Mouse (Mus musculus) limb, embryonic 15.5 days (tissue): Measurements from ENCODE around the gene Ankrd28. TPM values are rescaled to one million over a fixed set of nuclear protein-coding genes. Genes with fewer than 3 reads are reported as not detected.
"Not testable (repeated sequence)": the region's sequence is repeated elsewhere in the genome, so short reads cannot be mapped to it uniquely, and the experiment has no call there.

ENCODE experiments used
- ATAC-seq: fragments of 200-750 bp; cut with Nextera tagmentation; 2 replicates; pipeline ENCODE4 v1.8.0; 2017; ENCODE audit warnings: low read depth, moderate TSS enrichment; ENCODE audit not compliant: insufficient number of reproducible peaks, low FRiP score, low TSS enrichment
- H3K27ac ChIP-seq: fragments of 300-500 bp; sonication (generic); 2 replicates; pipeline ENCODE4 v1.5.1; 2015; ENCODE audit warnings: moderate library complexity, mild to moderate bottlenecking, inconsistent platforms
- H3K27me3 ChIP-seq: fragments of 300-500 bp; sonication (generic); 2 replicates; pipeline ENCODE4 v1.6.1; 2015; ENCODE audit warnings: inconsistent platforms
- H3K36me3 ChIP-seq: fragments of 300-500 bp; sonication (generic); 2 replicates; pipeline ENCODE4 v1.6.1; 2015; ENCODE audit warnings: inconsistent platforms
- H3K4me1 ChIP-seq: fragments of 300-500 bp; sonication (generic); 2 replicates; pipeline ENCODE4 v1.6.1; 2015; ENCODE audit warnings: inconsistent platforms
- H3K4me2 ChIP-seq: fragments of 300-500 bp; sonication (generic); 2 replicates; pipeline ENCODE4 v1.6.1; 2015; ENCODE audit warnings: mild to moderate bottlenecking, inconsistent platforms
- H3K4me3 ChIP-seq: fragments of 300-500 bp; sonication (generic); 2 replicates; pipeline ENCODE4 v1.5.1; 2015; ENCODE audit warnings: mild to moderate bottlenecking, inconsistent platforms
- H3K9ac ChIP-seq: fragments of 300-500 bp; sonication (generic); 2 replicates; pipeline ENCODE4 v1.6.1; 2015; ENCODE audit warnings: inconsistent platforms
- H3K9me3 ChIP-seq: fragments of 300-500 bp; sonication (generic); 2 replicates; pipeline ENCODE4 v1.6.1; 2016; ENCODE audit warnings: inconsistent platforms
- WGBS: fragments of 180-500 bp; shearing (Covaris S2); methylation state at CpG from one replicate; pipeline ENCODE4 v1.1.7; 2015; 5-methylcytosine and 5-hydroxymethylcytosine counted together
- polyA plus RNA-seq: library from polyadenylated mRNA; unstranded; fragments of >200 nt; fragmentation: Nextera tagmentation; extraction: Ambion mirVana; gene quantifications from 2 replicates; pipeline ENCODE4 v1.2.1, GENCODE M21; 2015

The Ankrd28 gene
- polyA plus RNA-seq, 1 experiment from 2014 or later, result 10.0 TPM

DNA sequence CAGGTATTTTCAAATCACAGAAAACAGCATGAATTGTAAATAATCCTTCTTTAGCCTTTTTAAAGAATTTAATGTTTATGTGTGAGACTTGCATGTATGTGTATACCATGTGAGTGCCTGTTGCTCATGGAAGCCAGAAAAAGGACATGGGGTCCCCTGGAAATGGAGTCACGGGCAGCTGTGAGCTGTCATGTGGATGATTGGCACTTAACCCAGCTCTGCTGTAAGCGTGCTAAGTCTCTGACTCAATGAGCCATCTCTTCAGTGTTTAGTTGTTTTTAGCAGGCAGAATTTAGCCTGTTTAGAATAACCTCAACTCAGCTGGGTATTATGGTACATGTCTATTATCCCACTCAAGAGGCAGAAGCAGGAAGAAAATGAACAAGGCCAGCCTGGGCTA lies 43.5 kb downstream of the Ankrd28 start:
- Histone ChIP-seq H3K9me3 (no peaks in the 10 kb centered on the region), H3K27me3 (no peaks in the 10 kb centered on the region), H3K27ac (0 out of 2 replicates have a peak overlapping the region, but pooled peaks have one; percentile 65), H3K4me3 (no peak overlapping the region), H3K36me3 (no peaks in the 10 kb centered on the region), H3K9ac (no peak overlapping the region), H3K4me1 (peaks cover 10% of the 10 kb centered on the region), H3K4me2 (no peak overlapping the region)
- no peak for ATAC-seq
- WGBS, result 46% methylated on average over 2 of the region's 2 CpGs

DNA sequence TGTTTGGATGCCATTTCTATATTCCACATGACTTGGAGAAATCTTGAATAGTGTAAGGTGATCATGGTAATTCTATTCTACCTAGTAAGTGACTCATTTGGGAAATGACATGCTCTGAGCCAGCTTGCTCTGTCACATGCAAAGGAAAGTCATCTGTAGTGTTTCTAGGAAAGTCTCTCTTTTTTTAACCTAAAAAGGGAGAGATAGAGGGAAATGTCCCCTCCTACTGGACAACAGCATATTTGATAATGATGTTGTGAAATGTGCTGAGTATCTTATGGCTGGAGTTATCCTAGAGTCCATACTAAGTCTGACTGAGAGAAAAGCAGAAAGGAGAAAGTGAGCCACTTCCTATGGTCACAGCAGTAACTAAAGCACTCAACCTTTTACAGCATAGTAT lies 44.8 kb downstream of the Ankrd28 start:
- Histone ChIP-seq H3K27me3 (no peaks in the 10 kb centered on the region), H3K9me3 (no peaks in the 10 kb centered on the region), H3K9ac (no peak overlapping the region), H3K4me1 (peaks cover 9% of the 10 kb centered on the region), H3K36me3 (no peaks in the 10 kb centered on the region), H3K4me3 (no peak overlapping the region), H3K4me2 (no peak overlapping the region), H3K27ac (no peak overlapping the region)
- ATAC-seq, result no peak

DNA sequence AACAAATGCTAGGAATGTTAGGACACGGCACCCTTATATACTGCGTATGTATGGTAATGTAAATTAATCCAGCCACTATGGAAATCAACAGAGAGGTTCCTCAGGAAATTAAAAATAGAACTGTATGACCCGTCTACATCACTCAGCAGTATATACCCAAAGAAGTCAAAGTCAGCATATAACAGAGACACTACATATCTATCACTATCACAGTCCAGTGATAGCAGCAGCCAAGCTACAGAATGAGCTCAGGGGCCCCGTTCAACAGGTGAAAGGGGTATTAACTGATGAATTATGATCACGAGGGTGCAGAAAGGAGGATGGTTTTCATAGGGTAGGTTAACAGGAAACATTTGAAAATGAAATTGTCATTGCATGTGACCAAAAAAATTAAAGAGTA lies 45.5 kb downstream of the Ankrd28 start:
- Histone ChIP-seq H3K9me3 (no peaks in the 10 kb centered on the region), H3K27ac (no peak overlapping the region), H3K4me3 (no peak overlapping the region), H3K27me3 (no peaks in the 10 kb centered on the region), H3K4me2 (no peak overlapping the region), H3K9ac (no peak overlapping the region), H3K4me1 (peaks cover 11% of the 10 kb centered on the region), H3K36me3 (no peaks in the 10 kb centered on the region)
- 89% methylated on average over 5 of the region's 5 CpGs for WGBS
- ATAC-seq, result no peak

- Histone ChIP-seq H3K36me3 (no peaks in the 10 kb centered on the region), H3K9me3 (no peaks in the 10 kb centered on the region), H3K4me1 (peaks cover 9% of the 10 kb centered on the region), H3K9ac (no peak overlapping the region), H3K27ac (peak overlapping the region; percentile 86), H3K27me3 (no peaks in the 10 kb centered on the region), H3K4me3 (peak overlapping the region; percentile 28), H3K4me2 (peak overlapping the region; percentile 42)
- WGBS, result 20% methylated on average over 11 of the region's 11 CpGs
- peak; percentile 75; the same call in 1 of the 2 replicates for ATAC-seq
These were observed 49.0 kb downstream of the Ankrd28 start for GRCm38 (mm10) chr14:31781309-31782049.

DNA sequence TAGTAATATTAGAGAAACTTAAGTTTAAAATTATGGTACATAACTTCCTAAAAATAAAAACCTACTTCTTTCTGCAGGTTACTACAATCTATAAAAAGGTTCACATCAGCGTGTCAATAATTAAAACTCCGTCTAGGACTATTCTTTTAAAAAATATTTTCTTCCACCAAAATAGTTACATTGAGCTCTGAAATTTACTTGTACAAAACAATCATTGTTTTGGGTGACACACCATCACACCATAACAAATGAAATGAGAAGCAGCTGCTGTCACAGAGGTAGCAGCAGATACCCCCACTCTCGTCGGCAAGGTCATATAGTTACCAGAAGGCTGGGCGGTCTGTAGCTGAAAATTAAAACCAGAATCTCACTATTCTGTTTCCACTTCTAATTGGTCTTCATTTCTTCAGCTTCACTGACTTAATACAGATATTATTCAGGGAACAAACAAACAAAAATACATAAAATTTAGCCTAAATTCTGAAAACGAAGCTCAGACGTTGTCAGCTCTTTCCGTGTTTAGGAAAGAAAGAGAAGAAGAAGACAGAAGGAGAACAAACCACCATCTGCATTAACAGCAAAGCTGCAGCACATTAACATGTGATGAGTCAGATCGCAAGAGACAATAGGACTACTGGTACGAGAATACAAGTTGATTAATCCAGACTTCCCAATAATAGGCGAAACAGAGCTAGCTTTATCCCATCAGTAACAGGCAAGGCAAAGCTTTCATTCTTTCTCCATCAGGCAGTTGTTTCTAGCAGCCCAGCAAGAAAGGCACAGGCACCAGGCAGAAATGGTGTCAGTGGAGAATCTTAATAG lies 49.8 kb downstream of the Ankrd28 start:
- H3K4me2 ChIP-seq, result peak overlapping the region; percentile 42
- no peak overlapping the region for H3K9ac ChIP-seq
- H3K4me1 ChIP-seq, result peaks cover 9% of the 10 kb centered on the region
- no peaks in the 10 kb centered on the region for H3K9me3 ChIP-seq
- H3K36me3 ChIP-seq, result no peaks in the 10 kb centered on the region
- WGBS, result 35% methylated on average over 11 of the region's 11 CpGs
- H3K4me3 ChIP-seq, result peak overlapping the region; percentile 28
- peak overlapping the region; percentile 86 for H3K27ac ChIP-seq
- ATAC-seq, result no peak
- no peaks in the 10 kb centered on the region for H3K27me3 ChIP-seq

- Histone ChIP-seq H3K27ac (no peak overlapping the region), H3K4me3 (no peak overlapping the region), H3K9me3 (no peaks in the 10 kb centered on the region), H3K36me3 (0 out of 2 replicates have a peak, but pooled peaks cover 4% of the 10 kb centered on the region), H3K4me1 (no peaks in the 10 kb centered on the region), H3K4me2 (no peak overlapping the region), H3K9ac (no peak overlapping the region), H3K27me3 (no peaks in the 10 kb centered on the region)
- 71% methylated on average over 4 of the region's 4 CpGs for WGBS
- no peak for ATAC-seq
These were observed 56.9 kb downstream of the Ankrd28 start for GRCm38 (mm10) chr14:31773518-31773917.

DNA sequence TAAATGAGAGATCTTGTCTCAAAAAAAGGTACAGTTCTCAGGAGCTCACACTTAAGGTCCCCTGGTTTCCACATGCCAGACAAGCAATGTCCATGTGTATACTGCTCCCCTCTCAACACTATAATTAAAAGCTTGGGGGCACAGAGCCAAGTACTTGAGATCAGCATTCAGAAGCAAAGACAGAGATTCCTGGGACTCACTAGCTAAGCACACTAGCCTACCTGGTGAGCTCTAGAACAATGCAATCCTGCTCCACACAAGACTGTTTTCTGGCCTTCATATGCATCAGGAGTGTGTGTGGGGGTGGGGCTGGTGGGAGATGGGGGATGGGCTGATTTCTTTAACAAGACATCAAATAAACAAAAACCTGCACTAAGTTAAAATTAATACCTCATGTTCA lies 58.2 kb downstream of the Ankrd28 start:
- ATAC-seq, result no peak
- no peak overlapping the region for H3K9ac ChIP-seq
- H3K27me3 ChIP-seq, result no peaks in the 10 kb centered on the region
- no peak overlapping the region for H3K4me2 ChIP-seq
- 0 out of 2 replicates have a peak, but pooled peaks cover 4% of the 10 kb centered on the region for H3K36me3 ChIP-seq
- no peaks in the 10 kb centered on the region for H3K9me3 ChIP-seq
- no peak overlapping the region for H3K4me3 ChIP-seq
- no peak overlapping the region for H3K27ac ChIP-seq
- no peaks in the 10 kb centered on the region; the same call in 1 of the 2 replicates for H3K4me1 ChIP-seq

- no peak for ATAC-seq
- Histone ChIP-seq H3K4me2 (no peak overlapping the region), H3K27ac (no peak overlapping the region), H3K27me3 (no peaks in the 10 kb centered on the region), H3K36me3 (0 out of 2 replicates have a peak, but pooled peaks cover 4% of the 10 kb centered on the region), H3K4me3 (no peak overlapping the region), H3K9me3 (no peaks in the 10 kb centered on the region), H3K9ac (no peak overlapping the region), H3K4me1 (no peaks in the 10 kb centered on the region; the same call in 1 of the 2 replicates)
- WGBS, result 71% methylated on average over 3 of the region's 3 CpGs
These were observed 61.9 kb downstream of the Ankrd28 start for GRCm38 (mm10) chr14:31768531-31768930.

GRCm38 (mm10) chr14:31764083-31764482 lies 66.4 kb downstream of the Ankrd28 start:
- Histone ChIP-seq H3K27ac (no peak overlapping the region), H3K4me3 (no peak overlapping the region), H3K36me3 (0 out of 2 replicates have a peak, but pooled peaks cover 3% of the 10 kb centered on the region), H3K4me1 (no peaks in the 10 kb centered on the region; the same call in 1 of the 2 replicates), H3K4me2 (no peak overlapping the region), H3K27me3 (no peaks in the 10 kb centered on the region), H3K9ac (no peak overlapping the region), H3K9me3 (no peaks in the 10 kb centered on the region)
- no peak for ATAC-seq
- WGBS, result 70% methylated on average over 2 of the region's 2 CpGs

DNA sequence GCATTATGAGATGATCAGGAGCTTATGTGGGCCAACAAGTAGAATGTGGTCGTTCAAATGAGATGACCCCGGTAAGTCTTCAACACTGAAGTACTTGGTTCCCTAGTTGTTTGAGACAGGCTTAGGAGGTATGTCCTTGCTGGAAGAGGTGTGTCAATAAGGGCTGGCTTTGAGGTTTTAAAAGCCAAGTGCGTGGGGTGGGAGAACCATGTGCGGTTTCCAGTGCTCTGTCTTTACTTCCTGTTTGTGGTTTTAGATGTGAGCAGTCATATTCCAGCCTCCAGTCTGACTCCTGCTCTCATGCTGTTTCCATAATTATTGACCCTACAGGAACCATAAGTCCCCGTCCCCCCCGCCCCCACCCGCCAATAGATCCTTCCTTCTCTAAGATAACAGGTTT lies 68.7 kb downstream of the Ankrd28 start:
- H3K27ac ChIP-seq, result no peak overlapping the region
- no peak overlapping the region for H3K4me2 ChIP-seq
- H3K4me1 ChIP-seq, result no peaks in the 10 kb centered on the region
- no peak overlapping the region for H3K4me3 ChIP-seq
- no peak overlapping the region for H3K9ac ChIP-seq
- ATAC-seq, result no peak
- WGBS, result 84% methylated on average over 7 of the region's 7 CpGs
- no peaks in the 10 kb centered on the region for H3K27me3 ChIP-seq
- no peaks in the 10 kb centered on the region for H3K9me3 ChIP-seq
- 0 out of 2 replicates have a peak, but pooled peaks cover 3% of the 10 kb centered on the region for H3K36me3 ChIP-seq

DNA sequence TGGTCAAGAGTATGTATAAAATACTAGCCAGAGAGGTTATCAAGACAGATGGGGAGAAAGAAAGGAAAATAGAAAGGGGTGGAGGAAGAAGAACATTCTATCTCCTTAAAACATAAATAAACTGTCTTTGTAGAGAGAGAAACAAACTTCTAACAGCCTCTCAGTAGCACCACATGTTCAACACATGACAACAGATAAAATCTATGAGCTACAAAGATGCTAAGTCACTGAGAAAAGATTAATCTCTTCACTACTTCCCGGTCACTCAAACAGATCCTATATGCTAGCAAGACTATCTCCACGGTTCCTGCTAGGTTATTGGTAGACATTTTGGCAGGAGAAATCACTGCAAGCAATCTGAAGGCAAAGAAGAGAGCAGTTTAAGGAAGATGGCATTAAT lies 71.3 kb downstream of the Ankrd28 start:
- WGBS, result 90% methylated on average over 2 of the region's 2 CpGs
- no peaks in the 10 kb centered on the region for H3K4me1 ChIP-seq
- H3K4me2 ChIP-seq, result no peak overlapping the region
- peaks cover 14% of the 10 kb centered on the region for H3K36me3 ChIP-seq
- no peak for ATAC-seq
- H3K9ac ChIP-seq, result no peak overlapping the region
- no peaks in the 10 kb centered on the region for H3K27me3 ChIP-seq
- no peak overlapping the region for H3K27ac ChIP-seq
- H3K9me3 ChIP-seq, result no peaks in the 10 kb centered on the region
- H3K4me3 ChIP-seq, result no peak overlapping the region

GRCm38 (mm10) chr14:31758410-31758809 lies 72.0 kb downstream of the Ankrd28 start:
- peaks cover 17% of the 10 kb centered on the region for H3K36me3 ChIP-seq
- not testable (repeated sequence) for H3K9me3 ChIP-seq, H3K27ac ChIP-seq, H3K4me1 ChIP-seq, H3K4me2 ChIP-seq, H3K4me3 ChIP-seq, ATAC-seq, H3K9ac ChIP-seq, H3K27me3 ChIP-seq
- WGBS, result 95% methylated on average over 3 of the region's 3 CpGs
